Mouse (Mus musculus) liver, embryonic 16.5 days (tissue): ENCODE measurements around the gene Ppp1r16b. TPM values are rescaled to one million over a fixed set of nuclear protein-coding genes. Genes with fewer than 3 reads are reported as not detected.

Experiments
- ATAC-seq: fragments of 200-750 bp; cut with Nextera tagmentation; 2 replicates; pipeline ENCODE4 v1.8.0; 2017; ENCODE audit warnings: low read depth, mild to moderate bottlenecking, moderate number of reproducible peaks, moderate library complexity
- H3K27ac ChIP-seq: fragments of 300-500 bp; sonication (generic); 2 replicates; pipeline ENCODE4 v1.5.1; 2014; ENCODE audit warnings: mild to moderate bottlenecking, low read length
- H3K27me3 ChIP-seq: fragments of 300-500 bp; sonication (generic); 2 replicates; pipeline ENCODE4 v1.6.1; 2014; ENCODE audit warnings: low read depth, low read length, mixed read lengths; ENCODE audit not compliant: control insufficient read depth, insufficient read depth
- H3K36me3 ChIP-seq: fragments of 300-500 bp; sonication (generic); 2 replicates; pipeline ENCODE4 v1.6.1; 2014; ENCODE audit warnings: mild to moderate bottlenecking; ENCODE audit not compliant: control insufficient read depth, insufficient read depth
- H3K4me1 ChIP-seq: fragments of 300-500 bp; sonication (generic); 2 replicates; pipeline ENCODE4 v1.6.1; 2014; ENCODE audit warnings: low read depth, low read length, mixed read lengths; ENCODE audit not compliant: control insufficient read depth
- H3K4me2 ChIP-seq: fragments of 300-500 bp; sonication (generic); 2 replicates; pipeline ENCODE4 v1.6.1; 2014; ENCODE audit warnings: low read depth, low read length, mixed read lengths
- H3K4me3 ChIP-seq: fragments of 300-500 bp; sonication (generic); 2 replicates; pipeline ENCODE4 v1.5.1; 2014; ENCODE audit warnings: low read depth, mild to moderate bottlenecking, low read length
- H3K9ac ChIP-seq: fragments of 300-500 bp; sonication (generic); 2 replicates; pipeline ENCODE4 v1.6.1; 2014; ENCODE audit warnings: low read depth, low read length
- H3K9me3 ChIP-seq: fragments of 300-500 bp; sonication (generic); replicated peaks from 2 replicates; pipeline ENCODE4 v1.6.1; 2016; ENCODE audit warnings: low read length; ENCODE audit not compliant: control insufficient read depth
- WGBS: fragments of 180-500 bp; shearing (Covaris S2); extraction: QIAGEN DNeasy Blood & Tissue Kit; methylation state at CpG from one replicate; pipeline ENCODE4 v1.1.7; 2014; ENCODE audit not compliant: insufficient replicate concordance; 5-methylcytosine and 5-hydroxymethylcytosine counted together
- polyA plus RNA-seq: library from polyadenylated mRNA; unstranded; fragments of >200 nt; fragmentation: Nextera tagmentation; extraction: Ambion mirVana; gene quantifications from 2 replicates; pipeline ENCODE4 v1.2.1, GENCODE M21; 2015

Ppp1r16b gene
- polyA plus RNA-seq, 1 experiment from 2014 or later: 1.6 TPM

- Histone ChIP-seq H3K27ac (no peak overlapping the region), H3K9ac (no peak overlapping the region), H3K9me3 (no peaks in the 10 kb centered on the region), H3K4me2 (no peak overlapping the region), H3K27me3 (no peaks in the 10 kb centered on the region), H3K36me3 (no peaks in the 10 kb centered on the region), H3K4me3 (no peak overlapping the region), H3K4me1 (no peaks in the 10 kb centered on the region)
- ATAC-seq: no peak
- 59% methylated on average over 6 of the region's 6 CpGs for WGBS
Observed at GRCm38 (mm10) chr2:158705529-158705928, 40.3 kb downstream of the Ppp1r16b start.

- Histone ChIP-seq H3K4me3 (no peak overlapping the region), H3K9me3 (no peaks in the 10 kb centered on the region), H3K36me3 (no peaks in the 10 kb centered on the region), H3K9ac (no peak overlapping the region), H3K27me3 (no peaks in the 10 kb centered on the region), H3K4me2 (no peak overlapping the region), H3K4me1 (no peaks in the 10 kb centered on the region), H3K27ac (no peak overlapping the region)
- 61% methylated on average over 10 of the region's 10 CpGs for WGBS
- no peak for ATAC-seq
Observed at GRCm38 (mm10) chr2:158706704-158707408, 41.7 kb downstream of the Ppp1r16b start.

GRCm38 (mm10) chr2:158708121-158708520 lies 42.9 kb downstream of the Ppp1r16b start:
- WGBS: 68% methylated on average over 12 of the region's 12 CpGs
- Histone ChIP-seq H3K27me3 (no peaks in the 10 kb centered on the region), H3K9me3 (no peaks in the 10 kb centered on the region), H3K27ac (no peak overlapping the region), H3K36me3 (no peaks in the 10 kb centered on the region), H3K4me2 (no peak overlapping the region), H3K9ac (no peak overlapping the region), H3K4me3 (no peak overlapping the region), H3K4me1 (no peaks in the 10 kb centered on the region)
- no peak for ATAC-seq

- no peak for ATAC-seq
- Histone ChIP-seq H3K27me3 (no peaks in the 10 kb centered on the region), H3K4me3 (no peak overlapping the region), H3K36me3 (no peaks in the 10 kb centered on the region), H3K4me1 (no peaks in the 10 kb centered on the region), H3K9ac (no peak overlapping the region), H3K4me2 (no peak overlapping the region), H3K27ac (no peak overlapping the region), H3K9me3 (no peaks in the 10 kb centered on the region)
- 58% methylated on average over 12 of the region's 12 CpGs for WGBS
Observed at GRCm38 (mm10) chr2:158711929-158712751, 46.9 kb downstream of the Ppp1r16b start.

- no peaks in the 10 kb centered on the region for H3K36me3 ChIP-seq
Observed at GRCm38 (mm10) chr2:158714826-158715225, 49.6 kb downstream of the Ppp1r16b start.

GRCm38 (mm10) chr2:158716066-158716465 lies 50.9 kb downstream of the Ppp1r16b start:
- no peaks in the 10 kb centered on the region for H3K36me3 ChIP-seq
- no peaks in the 10 kb centered on the region for H3K4me1 ChIP-seq
- H3K9me3 ChIP-seq: no peaks in the 10 kb centered on the region
- H3K4me3 ChIP-seq: no peak overlapping the region
- ATAC-seq: no peak
- no peaks in the 10 kb centered on the region for H3K27me3 ChIP-seq
- 8% methylated on average over 5 of the region's 5 CpGs for WGBS
- no peak overlapping the region for H3K9ac ChIP-seq
- no peak overlapping the region for H3K4me2 ChIP-seq
- H3K27ac ChIP-seq: no peak overlapping the region

More at GRCm38 (mm10) chr2:158714826-158715225, 49.6 kb downstream of the Ppp1r16b start:
- ATAC-seq: no peak
- Histone ChIP-seq H3K27me3 (no peaks in the 10 kb centered on the region), H3K9me3 (no peaks in the 10 kb centered on the region), H3K9ac (no peak overlapping the region), H3K27ac (no peak overlapping the region), H3K4me1 (no peaks in the 10 kb centered on the region), H3K4me3 (no peak overlapping the region), H3K4me2 (no peak overlapping the region)
- WGBS: 66% methylated on average over 6 of the region's 6 CpGs

GRCm38 (mm10) chr2:158717551-158718418 lies 52.6 kb downstream of the Ppp1r16b start:
- Histone ChIP-seq H3K4me2 (no peak overlapping the region), H3K4me1 (no peaks in the 10 kb centered on the region), H3K27ac (no peak overlapping the region), H3K9ac (no peak overlapping the region), H3K27me3 (no peaks in the 10 kb centered on the region), H3K9me3 (no peaks in the 10 kb centered on the region), H3K4me3 (no peak overlapping the region), H3K36me3 (no peaks in the 10 kb centered on the region)
- ATAC-seq: no peak
- WGBS: 60% methylated on average over 5 of the region's 5 CpGs

- Histone ChIP-seq H3K9ac (no peak overlapping the region), H3K9me3 (no peaks in the 10 kb centered on the region), H3K27me3 (no peaks in the 10 kb centered on the region), H3K4me2 (no peak overlapping the region), H3K36me3 (no peaks in the 10 kb centered on the region), H3K4me1 (no peaks in the 10 kb centered on the region), H3K4me3 (no peak overlapping the region), H3K27ac (no peak overlapping the region)
- WGBS: 54% methylated on average over 12 of the region's 12 CpGs
- no peak for ATAC-seq
Observed at GRCm38 (mm10) chr2:158718816-158719549, 53.8 kb downstream of the Ppp1r16b start.
